Mouse (Mus musculus) activated CD4-positive, CD25-positive, alpha-beta regulatory T cell, adult 9 weeks (primary cell): ENCODE data around the gene Bid. TPM values are rescaled to one million over a fixed set of nuclear protein-coding genes. Genes with fewer than 3 reads are reported as not detected.

Source experiments
- polyA plus RNA-seq: library from polyadenylated mRNA; unstranded; fragments of 100-300 nt; shearing (Covaris generic); gene quantifications from one replicate; pipeline ENCODE4 v1.2.1, GENCODE M21; 2017

Bid gene
- 63.6 TPM for polyA plus RNA-seq

DNA sequence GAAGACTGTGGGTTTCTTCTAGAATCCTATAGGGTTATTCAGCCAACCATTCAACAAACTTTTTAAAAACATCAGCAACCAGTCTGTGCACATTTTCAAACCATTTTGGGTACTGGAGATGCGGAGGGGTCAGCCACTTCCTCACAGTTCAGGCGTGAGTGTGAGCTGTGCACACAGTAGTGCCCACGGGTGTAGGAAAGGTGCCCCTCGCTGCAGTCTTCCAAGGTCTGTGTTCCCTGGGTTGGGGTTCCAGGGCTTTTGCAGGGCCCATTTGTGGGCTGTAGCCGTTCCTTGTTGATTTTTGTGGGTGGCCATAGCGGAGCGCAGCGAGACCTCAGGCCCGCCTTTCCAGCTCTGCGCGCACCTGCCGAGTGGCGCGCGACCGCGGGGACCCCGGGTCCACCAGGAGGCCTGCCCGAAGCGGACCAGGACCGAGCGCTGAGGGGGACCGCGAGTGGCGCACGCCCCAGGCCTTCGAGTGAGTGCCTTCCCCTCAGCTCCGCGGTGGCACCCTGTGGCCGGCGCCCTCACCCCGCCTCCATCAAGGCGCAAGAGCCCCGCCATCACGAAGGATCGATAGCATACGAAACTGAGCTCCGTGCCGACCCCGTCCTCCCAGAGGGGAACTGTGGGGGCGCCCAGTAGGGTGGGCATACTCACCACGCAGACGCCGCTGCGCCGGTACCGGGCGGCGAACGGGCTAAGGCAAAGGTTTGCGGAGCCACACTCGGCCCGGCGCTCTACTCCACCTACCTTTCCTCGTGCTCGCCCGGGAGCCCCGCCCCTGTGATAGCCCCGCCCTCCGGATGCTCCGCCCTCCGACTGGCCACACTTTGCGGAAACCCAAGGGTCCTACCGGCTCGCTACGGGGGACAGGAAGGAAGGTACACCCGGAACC is at the start of gene Bid:
Gene Bid (minus strand): TSS at position 780 of the 898 bp plus-strand sequence.

Other genes with a start within 250 kb of the Bid start
- not detected for gene Slc25a18, start 143.3 kb downstream of the Bid start, polyA plus RNA-seq
- gene Atp6v1e1, start 94.1 kb downstream of the Bid start, polyA plus RNA-seq = 141 TPM
- 29.4 TPM for gene Bcl2l13, start 80.6 kb downstream of the Bid start, polyA plus RNA-seq
- 5.5 TPM for gene Mical3, start 214.1 kb upstream of the Bid start, polyA plus RNA-seq